Mouse (Mus musculus): ENCODE results near the gene Grk4. TPM values are rescaled to one million over a fixed set of nuclear protein-coding genes. Genes with fewer than 3 reads are reported as not detected.

The Grk4 gene
- total RNA-seq, 2 experiments from 2014 or later = 4.1 to 4.8 TPM

Small RNAs within 50 kb of the gene (microRNA-seq; reads per million reads assigned to microRNA genes)
- not detected for gene Mir467g

Other genes with a start within 250 kb of the Grk4 start
- gene Tnip2, start 146.4 kb upstream of the Grk4 start, total RNA-seq (2021) = 10 to 100 TPM; 11.2 to 11.5 TPM
- gene Sh3bp2, start 134.5 kb upstream of the Grk4 start, total RNA-seq (2021) = 1 to 10 TPM; 6.4 to 7.3 TPM
- 100 to 1,000 TPM; 294 to 308 TPM for gene Add1, start 86.7 kb upstream of the Grk4 start, total RNA-seq (2021)
- 10 to 100 TPM; 44.1 to 53.3 TPM for gene Mfsd10, start 23.2 kb upstream of the Grk4 start, total RNA-seq (2021)
- gene Nop14, start 231 bp upstream of the Grk4 start, total RNA-seq (2021) = 10 to 100 TPM; 18.3 to 21.7 TPM
- gene Htt, start 101.4 kb downstream of the Grk4 start, total RNA-seq (2021) = 10 to 100 TPM; 66.8 to 70.7 TPM
- 10 to 100 TPM; 15.6 to 16.6 TPM for gene Msantd1, start 247.6 kb downstream of the Grk4 start, total RNA-seq (2021)

Data from left cerebral cortex, postnatal 10 days (tissue).